Mouse (Mus musculus) heart, adult 2 months (tissue): ENCODE measurements around the gene B4galt5.

Experiments
- CTCF ChIP-seq: fragments of 200-600 bp; IDR thresholded peaks from 2 replicates; pipeline ENCODE4 v1.8.1; 2022; ENCODE audit warnings: antibody characterized with exemption, mild to moderate bottlenecking, moderate library complexity
- EP300 ChIP-seq: fragments of 200-500 bp; IDR thresholded peaks from 2 replicates; pipeline ENCODE4 v1.6.1; 2011; ENCODE audit warnings: low read depth, low read length, control low read depth; ENCODE audit not compliant: insufficient read depth
- POLR2A ChIP-seq: fragments of 200-500 bp; IDR thresholded peaks from 2 replicates; pipeline ENCODE4 v1.6.1; 2011; ENCODE audit warnings: mild to moderate bottlenecking, low read depth, low read length, control low read depth; ENCODE audit not compliant: insufficient read depth

DNA sequence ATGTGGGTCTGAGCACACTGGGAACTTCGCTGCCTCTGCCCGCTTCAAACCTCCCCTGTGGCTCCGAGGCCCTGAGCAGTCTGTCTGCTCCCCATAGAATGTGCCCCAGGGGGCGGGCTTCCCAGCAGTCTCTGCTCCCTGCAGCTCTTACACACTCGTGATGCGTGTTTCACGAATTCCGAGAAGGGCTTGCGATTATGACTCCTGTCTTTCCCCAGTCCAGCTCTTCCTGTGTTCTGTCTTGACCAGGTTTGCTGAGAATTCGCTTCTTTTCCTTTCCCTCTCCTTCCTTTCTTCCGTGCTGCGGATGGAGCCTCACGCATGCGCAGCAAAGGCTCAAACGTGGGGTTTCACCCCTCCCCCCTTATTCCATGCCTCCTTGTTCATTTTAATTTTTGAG, 54.1 kb downstream of the B4galt5 start:
- TF ChIP-seq CTCF: peak; percentile 11; the same call in 1 of the 2 replicates
- no peak for TF ChIP-seq POLR2A
- no peak for TF ChIP-seq EP300
